ENCODE assay signal across 14 mouse cellular contexts in the genomic region with DNA sequence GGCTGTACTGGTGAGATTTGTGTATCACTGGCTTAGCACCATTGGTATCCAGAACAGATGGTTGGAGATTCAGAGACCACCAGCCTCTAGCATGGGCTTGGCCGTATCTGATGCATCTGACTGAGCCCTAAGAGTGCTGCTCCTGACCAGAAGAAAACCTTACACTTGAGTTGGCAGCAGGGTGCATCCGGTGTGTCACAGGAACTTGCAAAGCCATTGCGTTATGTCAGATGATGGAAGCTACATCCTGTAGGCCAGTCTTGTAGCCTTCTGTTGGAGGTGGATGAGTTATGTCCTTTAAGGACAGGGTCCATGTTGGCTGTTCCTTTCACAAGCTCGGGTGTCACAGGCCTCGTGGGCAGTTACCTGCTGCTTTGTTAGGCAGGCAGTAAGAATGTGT.
"Had no signal": no experiment of that assay in that cellular context is flagged by ENCODE, and none has a peak within 500 bp of the region (broad histone marks: within the 10 kb centered on the region; RNA-seq: fewer than 3 reads in every experiment).

No protein-coding gene starts in this region.

- DNase-seq: liver, embryonic 13.5 days; right cerebral cortex, postnatal 4 days; spleen, adult 18-20 months; thymus, postnatal 4 days had no signal

- H3K36me3 ChIP-seq: intestine, embryonic 15.5 days; midbrain, embryonic 15.5 days had no signal

- H3K4me2 ChIP-seq: intestine, embryonic 15.5 days; limb, embryonic 15.5 days; liver, embryonic 13.5 days; midbrain, embryonic 11.5 days; midbrain, embryonic 15.5 days; neural tube, embryonic 12.5 days had no signal

- H3K27ac ChIP-seq: intestine, embryonic 15.5 days; kidney, postnatal 0 days; layer of hippocampus, adult 2 months; left cerebral cortex, adult 2 months; limb, embryonic 15.5 days; liver, embryonic 13.5 days; midbrain, embryonic 15.5 days; neural tube, embryonic 12.5 days; stomach, postnatal 0 days had no signal

- H3K4me1 ChIP-seq: midbrain, embryonic 15.5 days; neural tube, embryonic 12.5 days had no signal

- H3K4me3 ChIP-seq: intestine, embryonic 15.5 days; layer of hippocampus, adult 2 months; left cerebral cortex, adult 2 months; limb, embryonic 15.5 days; liver, embryonic 13.5 days; megakaryocyte, embryonic 14.5 days; midbrain, embryonic 15.5 days; neural tube, embryonic 12.5 days had no signal

- H3K9me3 ChIP-seq: intestine, embryonic 15.5 days; limb, embryonic 15.5 days; liver, embryonic 13.5 days; megakaryocyte, embryonic 14.5 days; midbrain, embryonic 15.5 days; neural tube, embryonic 12.5 days had no signal

- H3K27me3 ChIP-seq: intestine, embryonic 15.5 days; limb, embryonic 15.5 days; liver, embryonic 13.5 days; megakaryocyte, embryonic 14.5 days; midbrain, embryonic 15.5 days; neural tube, embryonic 12.5 days had no signal

- ATAC-seq: intestine, embryonic 15.5 days; midbrain, embryonic 15.5 days had no signal

- H3K9ac ChIP-seq: intestine, embryonic 15.5 days; limb, embryonic 15.5 days; liver, embryonic 13.5 days; midbrain, embryonic 15.5 days; neural tube, embryonic 12.5 days had no signal
